Mouse (Mus musculus): ENCODE results near the gene Slc25a35. TPM values are rescaled to one million over a fixed set of nuclear protein-coding genes. Genes with fewer than 3 reads are reported as not detected.
"Not testable (repeated sequence)": the region's sequence is repeated elsewhere in the genome, so short reads cannot be mapped to it uniquely, and the experiment has no call there.

The Slc25a35 gene
- total RNA-seq, 2 experiments from 2014 or later, result 3.8 TPM; not detected in 1

DNA sequence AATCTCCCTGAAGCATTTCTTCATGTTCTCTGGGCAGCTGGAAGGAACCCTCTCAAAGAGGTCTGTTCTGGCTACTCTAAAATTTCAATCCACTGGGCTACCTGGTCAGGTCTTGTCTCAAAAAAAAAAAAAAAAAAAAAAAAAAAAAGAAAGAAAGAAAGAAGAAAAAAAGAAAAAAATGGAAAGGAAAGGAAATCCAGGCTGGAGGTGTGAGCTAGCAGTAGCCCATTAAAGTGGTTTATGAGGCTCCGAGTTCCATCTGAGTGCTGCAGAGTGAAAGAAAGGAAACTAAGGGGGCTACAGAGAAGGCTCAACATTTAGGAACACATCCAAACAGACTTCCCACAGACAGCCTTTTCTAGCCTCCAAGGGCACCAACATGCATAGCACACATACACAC is 10.0 kb upstream of the Slc25a35 start:
- no peak for ATAC-seq (replicated peaks; ENCODE audit: low FRiP score, poor library complexity, severe bottlenecking)

DNA sequence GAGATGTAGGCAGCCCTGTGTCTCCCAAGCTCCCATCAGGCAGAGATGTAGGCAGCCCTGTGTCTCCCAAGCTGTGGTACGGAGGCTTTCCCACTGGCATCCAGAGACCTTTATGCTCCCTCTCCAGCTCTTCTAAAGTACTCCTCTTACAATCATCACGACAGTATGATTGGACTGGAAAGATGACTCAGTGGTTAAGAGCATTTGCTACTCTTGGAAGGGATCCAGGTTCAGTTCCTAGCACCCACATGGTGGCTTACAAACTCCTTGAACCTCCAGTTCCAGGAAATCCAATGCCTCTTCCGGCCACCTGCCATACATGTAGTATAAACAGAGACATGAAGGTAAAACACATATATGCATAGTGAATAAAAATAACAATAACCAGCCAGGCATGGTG is 6.3 kb upstream of the Slc25a35 start:
- no peak for ATAC-seq (replicated peaks; ENCODE audit: low FRiP score, poor library complexity, severe bottlenecking)

DNA sequence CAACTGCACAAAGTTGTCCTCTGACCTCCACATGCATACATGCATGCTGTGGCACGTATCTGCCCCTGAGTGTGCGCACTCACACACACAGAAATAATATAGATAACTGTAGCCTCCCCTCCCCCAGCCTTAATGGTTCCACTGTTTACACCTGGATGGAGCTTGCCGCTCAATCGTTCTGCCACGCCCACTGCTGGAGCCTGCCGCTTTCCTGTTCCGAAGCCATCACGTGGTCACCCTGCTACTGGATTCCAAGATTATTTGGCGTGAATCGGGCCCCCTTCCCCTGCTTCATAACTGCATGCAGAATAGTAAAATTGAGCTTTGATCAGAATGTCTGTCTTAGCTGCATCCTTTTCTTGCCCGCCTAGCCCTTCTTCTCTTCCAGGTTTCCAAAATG is 5.8 kb upstream of the Slc25a35 start:
- ATAC-seq (replicated peaks; ENCODE audit: low FRiP score, poor library complexity, severe bottlenecking), result not testable (repeated sequence)

DNA sequence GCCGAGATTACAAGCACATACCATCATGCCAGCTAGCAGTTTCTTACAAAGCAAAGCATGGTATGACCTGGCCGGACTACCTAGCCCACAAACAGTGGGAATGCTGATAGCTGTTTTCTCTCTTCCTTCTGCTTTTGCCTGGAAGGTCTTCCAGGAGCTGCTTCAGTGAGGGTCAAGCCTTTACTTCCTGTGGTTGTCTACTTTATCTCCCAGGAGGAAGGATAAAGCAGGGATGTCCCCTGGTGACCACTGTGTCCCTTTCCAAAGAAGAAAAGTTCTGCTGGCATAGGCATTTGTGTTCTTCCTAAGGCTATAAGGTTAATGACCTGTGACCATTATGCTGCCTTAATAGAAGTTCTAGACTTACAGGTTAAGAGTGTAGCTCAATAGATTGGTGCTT is 4.5 kb upstream of the Slc25a35 start:
- no peak for ATAC-seq (replicated peaks; ENCODE audit: low FRiP score, poor library complexity, severe bottlenecking)

DNA sequence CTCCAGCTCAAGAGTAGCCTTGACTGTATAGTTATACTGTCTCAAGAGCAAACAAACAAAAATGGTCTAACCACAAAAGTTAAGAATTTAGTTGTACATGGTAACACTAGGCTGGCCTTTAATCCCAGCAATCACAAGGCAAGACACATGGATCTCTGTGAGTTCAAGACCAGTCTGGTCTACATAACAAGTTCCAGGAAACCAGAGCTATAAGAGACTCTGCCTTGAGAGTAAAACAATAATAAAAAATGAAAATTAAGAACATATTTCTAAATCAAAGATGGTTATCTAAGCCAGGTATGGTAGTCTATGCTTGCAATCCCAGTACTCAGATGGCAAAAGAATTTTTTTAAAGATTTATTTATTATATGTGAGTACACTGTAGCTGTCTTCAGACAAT is 2.9 kb upstream of the Slc25a35 start:
- no peak for ATAC-seq (replicated peaks; ENCODE audit: low FRiP score, poor library complexity, severe bottlenecking)

DNA sequence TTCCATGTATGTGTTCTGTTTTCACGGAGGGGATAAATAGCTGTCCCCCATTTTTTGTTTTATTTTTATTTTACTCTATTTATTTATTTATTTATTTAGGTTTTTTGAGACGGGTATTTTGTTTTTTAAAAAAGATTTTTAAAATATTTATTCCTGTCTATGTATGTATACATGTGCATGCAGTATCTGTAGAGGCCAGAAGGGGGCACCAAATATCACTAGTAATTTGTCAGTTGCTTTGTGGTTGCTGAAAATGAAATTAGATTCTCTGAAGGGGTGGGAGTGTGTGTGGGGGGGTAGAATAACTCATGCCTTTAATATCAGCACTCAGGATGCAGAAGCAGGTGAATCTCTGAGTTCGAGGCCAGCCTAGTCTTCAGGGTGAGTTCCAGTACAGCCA is 2.1 kb upstream of the Slc25a35 start:
- no peak for ATAC-seq (replicated peaks; ENCODE audit: low FRiP score, poor library complexity, severe bottlenecking)

DNA sequence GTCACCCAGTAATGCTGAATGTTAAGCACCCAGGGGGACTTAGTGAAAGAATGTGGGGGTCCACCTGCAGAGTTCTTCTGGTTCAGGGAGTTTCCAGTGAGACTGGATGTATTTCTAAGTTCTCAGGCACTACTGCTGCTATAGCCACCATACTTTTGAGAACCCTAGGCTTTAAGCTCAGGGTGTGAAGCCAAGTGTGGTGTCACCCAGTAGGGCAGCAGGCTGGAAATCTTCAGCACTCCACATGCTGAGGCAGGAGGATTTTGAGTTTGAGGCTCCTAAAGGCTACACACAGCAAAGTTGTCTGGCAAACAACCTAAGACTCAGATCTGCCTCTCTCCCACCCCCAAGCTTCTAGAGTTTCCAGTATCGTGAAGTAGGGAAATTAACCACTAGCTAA is 1.4 kb upstream of the Slc25a35 start:
- no peak for ATAC-seq (replicated peaks; ENCODE audit: low FRiP score, poor library complexity, severe bottlenecking)

DNA sequence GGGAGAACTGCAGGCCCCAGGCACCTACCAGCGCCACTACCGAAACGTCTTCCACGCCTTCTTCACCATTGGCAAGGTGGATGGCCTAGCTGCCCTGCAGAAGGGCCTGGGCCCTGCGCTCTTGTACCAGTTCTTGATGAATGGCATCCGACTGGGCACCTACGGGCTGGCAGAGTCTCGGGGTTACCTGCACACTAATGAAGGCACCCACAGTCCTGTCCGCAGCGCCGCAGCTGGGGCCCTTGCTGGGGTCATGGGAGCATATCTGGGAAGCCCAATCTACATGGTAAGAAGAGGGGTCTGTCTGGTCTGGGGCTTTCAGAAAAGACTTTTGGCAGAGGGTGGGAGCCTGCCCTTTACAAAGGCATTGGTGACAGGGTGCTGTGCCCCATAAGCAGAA is 821 bp downstream of the Slc25a35 start:
- ATAC-seq (replicated peaks; ENCODE audit: low FRiP score, poor library complexity, severe bottlenecking), result no peak

DNA sequence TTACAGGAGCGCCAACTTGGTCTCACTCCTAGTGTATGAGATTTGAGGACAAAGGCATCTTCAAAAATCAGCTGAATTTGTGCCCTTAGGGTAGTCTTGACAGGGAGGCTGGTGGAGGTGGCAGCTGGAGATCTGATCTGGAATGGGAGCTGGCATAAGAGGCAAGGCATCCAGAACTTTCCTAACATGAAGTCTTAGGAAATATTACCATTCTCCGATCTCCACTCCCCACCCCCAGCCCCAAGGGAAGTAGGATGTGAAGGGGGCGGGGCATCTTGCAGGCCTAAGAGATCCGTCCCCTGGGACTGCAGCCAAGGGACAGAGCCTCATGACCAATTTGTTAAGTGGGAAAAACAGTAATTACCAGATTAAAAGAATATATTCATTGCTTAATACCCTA is 2.3 kb downstream of the Slc25a35 start:
- no peak for ATAC-seq (replicated peaks; ENCODE audit: low FRiP score, poor library complexity, severe bottlenecking)

DNA sequence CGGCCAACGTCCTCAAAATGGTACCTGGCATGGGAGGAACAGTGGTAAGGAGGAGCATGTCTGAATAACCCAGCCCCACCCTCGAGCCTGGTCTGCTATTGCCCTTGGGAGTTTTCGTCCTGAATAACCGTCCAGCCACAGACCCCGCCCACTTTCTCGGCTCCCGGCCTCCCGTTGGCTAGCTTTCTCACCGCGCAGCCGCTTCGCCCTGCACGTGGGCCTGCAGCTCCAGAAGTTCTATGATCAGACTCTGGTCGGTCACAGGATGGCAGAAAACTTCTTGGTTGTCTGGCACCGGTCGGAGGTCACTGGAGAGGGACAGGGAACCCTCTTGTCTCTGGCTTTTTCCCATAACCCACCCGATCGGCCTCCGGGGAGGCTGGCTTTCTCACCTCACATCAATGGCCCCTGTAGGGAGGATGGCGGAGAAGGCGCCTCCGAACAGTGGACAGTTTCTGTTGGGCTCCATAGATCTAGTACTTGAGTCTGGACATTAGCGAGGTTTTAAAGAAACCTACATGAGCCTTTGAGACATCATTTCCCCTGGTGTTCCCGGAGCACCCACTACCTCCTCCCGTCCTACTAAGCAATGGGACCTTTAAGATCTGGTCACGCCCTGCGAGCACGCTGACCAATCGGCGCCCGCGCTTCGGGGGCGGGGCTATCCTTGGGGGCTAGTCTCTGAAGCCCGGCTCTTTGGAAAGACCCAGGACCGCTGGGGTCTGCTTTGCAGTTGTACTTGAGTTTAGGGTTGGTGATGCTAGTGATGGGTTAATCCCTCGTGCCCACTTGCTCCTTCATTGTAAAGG is 5.5 kb downstream of the Slc25a35 start:
- peak; percentile 92 for ATAC-seq (replicated peaks; ENCODE audit: low FRiP score, poor library complexity, severe bottlenecking)

DNA sequence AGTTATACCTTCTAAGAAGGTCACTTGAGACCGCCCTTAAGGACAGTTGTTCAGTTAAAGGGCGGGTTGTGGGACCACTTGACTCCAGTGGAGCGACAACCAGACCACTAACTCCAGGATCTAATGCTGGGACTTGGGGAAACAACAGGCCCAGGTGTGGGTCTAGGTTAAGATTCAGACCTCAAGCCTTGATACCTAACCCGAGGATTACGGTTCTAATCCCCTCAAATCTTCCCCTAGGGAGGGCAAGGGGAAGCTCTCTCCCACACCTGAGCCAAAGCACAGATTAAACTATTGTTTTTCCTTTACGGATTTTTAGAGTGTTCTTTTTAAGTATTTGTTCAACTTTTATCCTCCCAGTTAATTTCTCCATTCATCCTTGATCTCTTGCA is 6.1 kb downstream of the Slc25a35 start:
- no peak for ATAC-seq (replicated peaks; ENCODE audit: low FRiP score, poor library complexity, severe bottlenecking)

DNA sequence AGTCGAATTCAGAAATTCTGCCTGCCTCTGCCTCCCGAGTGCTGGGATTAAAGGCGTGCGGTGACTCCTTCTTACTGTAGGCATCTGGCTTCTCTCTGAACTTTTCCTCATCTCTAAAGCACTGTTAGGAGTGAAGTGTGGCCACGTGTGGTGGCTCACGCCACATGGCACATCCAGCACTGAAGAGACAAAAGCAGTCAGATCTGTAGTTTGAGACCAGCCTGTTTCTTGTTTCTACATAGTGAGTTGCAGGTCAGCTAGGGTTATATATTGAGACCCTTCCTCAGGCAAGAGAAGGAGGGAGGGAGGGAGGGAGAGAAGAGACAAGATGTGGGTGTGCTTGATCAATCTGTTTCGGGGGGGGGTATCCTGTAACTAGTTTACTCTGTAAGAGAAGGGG is 7.2 kb downstream of the Slc25a35 start, which contains the start of gene Rangrf:
TSS of gene Rangrf (minus strand) at position 101 of the 400 bp plus-strand sequence.
- ATAC-seq (replicated peaks; ENCODE audit: low FRiP score, poor library complexity, severe bottlenecking), result no peak

DNA sequence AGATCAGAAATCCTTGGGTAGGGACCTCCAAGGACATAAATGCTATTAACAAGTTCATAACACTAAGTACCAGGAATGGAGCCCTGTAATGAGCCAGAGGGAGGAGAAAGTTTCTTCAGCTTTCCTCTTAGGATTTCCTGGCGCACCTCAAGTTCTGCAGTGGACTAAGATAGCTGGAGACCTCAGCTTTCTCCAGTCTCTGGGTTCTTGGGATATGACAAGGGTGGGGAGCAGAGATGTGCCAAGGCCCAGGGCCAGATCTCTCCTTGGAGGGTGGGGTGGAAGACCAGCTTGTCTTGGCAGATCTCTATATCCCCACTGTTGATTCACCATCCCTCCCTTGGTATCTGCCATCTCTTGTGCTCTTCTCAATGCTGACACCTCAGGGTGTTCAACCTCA is 7.7 kb downstream of the Slc25a35 start:
- ATAC-seq (replicated peaks; ENCODE audit: low FRiP score, poor library complexity, severe bottlenecking), result no peak

DNA sequence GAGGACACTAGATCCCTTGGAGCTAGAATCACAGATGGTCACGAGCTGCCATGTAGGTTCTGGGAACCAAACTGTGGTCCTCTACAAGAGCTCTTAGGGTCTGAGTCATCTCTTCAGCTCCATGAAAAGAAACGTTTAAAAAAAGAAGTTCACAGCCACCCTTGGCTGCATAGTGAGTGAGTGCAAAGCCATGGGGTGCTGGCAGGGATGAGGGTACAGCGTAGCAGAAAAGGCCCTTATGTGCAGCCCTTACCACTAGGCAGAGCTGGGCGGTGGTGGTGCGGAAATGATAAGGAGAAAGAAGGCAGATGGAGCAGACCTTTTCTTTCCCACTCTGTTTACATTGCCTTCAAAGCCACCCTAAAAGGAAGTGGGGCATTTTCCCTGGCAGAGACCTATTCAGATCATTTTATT is 11.4 kb downstream of the Slc25a35 start:
- ATAC-seq (replicated peaks; ENCODE audit: low FRiP score, poor library complexity, severe bottlenecking), result no peak

DNA sequence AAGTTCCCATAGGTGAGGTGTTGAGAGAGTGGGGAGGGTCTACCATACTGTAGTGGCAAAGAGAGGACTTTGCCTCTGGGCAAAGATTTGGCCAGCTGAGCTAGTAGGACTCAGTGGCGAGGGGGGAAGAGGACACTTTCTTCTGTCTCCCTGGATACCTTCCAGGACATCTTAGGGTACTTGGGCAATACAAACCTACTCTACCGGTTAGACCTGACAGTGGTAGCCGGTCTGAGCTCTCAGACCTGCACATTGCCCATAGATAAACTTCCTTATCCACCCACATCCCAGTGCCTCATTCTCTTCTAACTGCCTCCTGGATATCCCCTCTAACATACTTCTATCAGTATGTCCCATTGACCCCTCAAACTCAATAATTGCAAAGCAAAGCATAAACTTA is 13.0 kb downstream of the Slc25a35 start:
- no peak for ATAC-seq (replicated peaks; ENCODE audit: low FRiP score, poor library complexity, severe bottlenecking)

DNA sequence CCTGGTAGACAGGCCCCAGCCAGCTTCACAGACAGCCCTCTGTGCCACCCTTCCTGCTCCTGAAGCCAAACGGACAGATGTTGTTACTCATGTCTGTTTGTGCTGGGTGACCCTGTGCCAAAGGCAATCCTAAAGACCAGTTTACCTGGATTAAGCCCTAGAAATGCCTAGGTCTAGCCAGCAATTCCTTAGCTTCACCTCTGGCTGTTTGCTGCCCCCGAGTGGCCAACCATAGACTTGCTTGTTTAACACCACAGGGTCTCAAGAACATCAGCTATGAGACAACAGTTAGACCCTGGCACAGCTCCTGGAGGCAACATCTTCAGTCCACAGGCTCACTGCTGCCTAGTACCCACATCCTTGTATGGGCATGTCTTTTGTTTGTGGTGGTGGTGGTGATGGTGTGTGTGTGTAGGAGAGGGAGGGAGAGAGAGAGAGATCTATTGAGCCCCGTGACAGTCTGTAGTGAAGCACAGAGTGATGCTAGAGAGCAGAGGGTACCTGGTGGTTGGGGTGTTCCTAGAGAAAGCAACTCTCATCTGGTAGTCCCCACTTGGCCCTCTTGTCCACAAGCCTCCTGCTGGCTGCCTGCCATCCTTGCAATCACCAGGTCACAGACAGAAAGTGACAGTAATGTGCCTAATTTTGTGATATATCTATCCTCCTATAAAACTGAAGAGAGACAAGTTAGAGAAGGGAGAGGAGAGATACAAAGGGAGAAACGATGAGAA is 14.9 kb downstream of the Slc25a35 start:
- ATAC-seq (replicated peaks; ENCODE audit: low FRiP score, poor library complexity, severe bottlenecking), result peak; percentile 82

DNA sequence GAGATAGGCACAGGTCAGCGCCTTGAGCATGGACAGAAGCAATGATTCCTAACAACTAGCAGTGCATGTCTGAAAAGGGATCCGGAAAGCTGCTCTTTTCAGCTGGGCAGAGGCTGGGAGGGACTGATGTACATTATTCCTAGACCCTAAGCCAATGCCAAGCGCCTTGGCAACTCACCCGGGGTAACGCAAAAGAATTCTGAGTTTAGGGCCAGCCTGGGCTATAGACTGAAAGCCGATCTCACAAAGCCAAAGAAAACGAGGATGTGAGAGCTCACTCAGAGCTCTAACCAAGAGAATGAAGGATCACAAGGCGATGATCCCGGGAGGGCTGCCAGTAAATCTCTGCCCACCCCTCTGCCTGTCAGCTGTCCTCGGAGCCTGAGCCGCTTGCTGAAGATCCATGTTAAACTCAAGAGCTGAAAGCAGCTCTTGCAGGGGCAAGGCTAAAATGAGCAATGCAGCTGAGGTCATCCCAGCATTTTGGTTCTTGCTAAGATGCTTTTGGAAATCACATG is 19.5 kb downstream of the Slc25a35 start:
- ATAC-seq (replicated peaks; ENCODE audit: low FRiP score, poor library complexity, severe bottlenecking), result no peak

DNA sequence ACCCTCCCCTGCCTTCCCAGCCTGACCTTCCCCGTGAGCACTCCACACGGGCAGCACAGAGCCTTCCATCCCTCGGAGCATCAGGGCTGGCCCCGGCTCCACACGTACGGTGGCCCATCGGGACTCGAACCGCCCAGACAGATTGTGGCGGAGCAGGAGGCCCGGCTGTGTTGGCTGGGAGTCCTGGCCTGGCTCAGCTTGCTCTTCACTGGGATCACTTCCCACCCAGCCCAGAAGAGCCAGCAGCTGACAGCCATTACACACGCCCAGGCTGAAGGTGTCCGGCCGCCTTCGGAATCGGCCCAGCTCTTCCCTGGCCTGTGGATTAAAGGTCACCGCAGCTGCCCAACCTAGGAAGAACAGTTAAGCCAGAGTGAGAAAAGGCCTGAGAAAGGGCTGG is 20.4 kb downstream of the Slc25a35 start:
- no peak for ATAC-seq (replicated peaks; ENCODE audit: low FRiP score, poor library complexity, severe bottlenecking)

DNA sequence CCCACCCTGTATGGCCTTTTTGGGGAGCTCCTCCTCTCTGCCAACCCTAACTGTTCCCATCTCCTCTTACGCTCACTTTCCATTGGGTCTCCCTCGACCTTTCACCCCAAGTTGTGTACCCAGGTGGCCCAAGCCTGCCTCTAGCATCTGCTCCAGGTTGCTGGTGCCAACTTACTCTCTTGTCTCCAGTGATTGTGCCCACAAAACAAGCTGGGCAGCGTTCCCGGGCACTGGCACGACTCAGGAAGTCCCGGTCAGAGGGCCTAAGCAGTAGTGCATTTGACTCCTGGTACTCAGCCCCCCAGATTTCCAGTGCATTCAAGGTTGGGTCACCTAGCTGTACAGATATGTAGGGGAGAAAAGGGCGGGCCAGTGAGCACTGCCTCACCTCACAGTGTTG is 25.2 kb downstream of the Slc25a35 start:
- no peak for ATAC-seq (replicated peaks; ENCODE audit: low FRiP score, poor library complexity, severe bottlenecking)

DNA sequence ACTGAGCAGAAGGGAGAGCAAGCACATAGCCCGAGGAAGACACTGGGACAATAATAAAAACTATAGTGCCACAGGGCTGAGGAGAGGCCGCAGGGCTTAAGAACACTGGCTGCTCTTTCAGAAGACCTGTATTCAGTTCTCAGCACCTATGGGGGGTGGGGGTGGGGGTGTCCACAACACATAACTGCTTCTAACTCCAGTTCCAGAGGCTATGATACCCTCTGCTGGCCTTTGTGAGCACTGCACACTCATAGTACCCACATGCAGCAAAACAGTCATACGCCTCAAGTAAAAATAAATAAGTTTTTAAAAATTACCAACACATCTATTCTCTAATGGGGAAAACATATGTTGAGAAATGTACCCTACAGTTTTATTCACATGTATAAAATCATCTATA is 26.4 kb downstream of the Slc25a35 start:
- 0 out of 2 replicates have a peak, but pooled peaks have one; percentile 53 for ATAC-seq (replicated peaks; ENCODE audit: low FRiP score, poor library complexity, severe bottlenecking)

DNA sequence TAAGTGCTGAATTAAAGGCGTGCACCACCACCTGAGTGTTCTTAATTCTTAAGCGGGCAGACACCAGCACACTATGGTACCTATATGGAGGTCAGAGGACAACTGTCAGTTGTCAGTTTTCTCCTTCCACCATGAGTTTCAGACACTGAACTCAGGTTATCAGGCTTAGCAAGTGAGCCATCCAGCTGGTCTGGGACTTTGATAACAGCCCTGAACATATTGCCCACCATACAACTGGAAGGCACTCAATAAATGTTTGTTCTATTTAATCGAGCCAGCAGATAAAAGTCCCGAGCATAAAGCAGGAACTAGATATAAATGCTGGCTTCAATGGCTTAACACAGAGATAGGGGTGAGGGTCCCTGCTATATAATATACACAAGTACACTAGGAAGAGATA is 29.1 kb downstream of the Slc25a35 start:
- no peak for ATAC-seq (replicated peaks; ENCODE audit: low FRiP score, poor library complexity, severe bottlenecking)
